Mouse (Mus musculus) T-helper 2 cell (primary cell): ENCODE data around the gene Dlg3.

Source experiments
- in situ Hi-C: fragments of 300-600 bp; cut with MboI, MseI; formaldehyde crosslinking; loops from one replicate; pipeline ENCODE4 v1.15.1; 2025; ENCODE audit warnings: high pct_unique_total_duplicates

Gene Dlg3

DNA sequence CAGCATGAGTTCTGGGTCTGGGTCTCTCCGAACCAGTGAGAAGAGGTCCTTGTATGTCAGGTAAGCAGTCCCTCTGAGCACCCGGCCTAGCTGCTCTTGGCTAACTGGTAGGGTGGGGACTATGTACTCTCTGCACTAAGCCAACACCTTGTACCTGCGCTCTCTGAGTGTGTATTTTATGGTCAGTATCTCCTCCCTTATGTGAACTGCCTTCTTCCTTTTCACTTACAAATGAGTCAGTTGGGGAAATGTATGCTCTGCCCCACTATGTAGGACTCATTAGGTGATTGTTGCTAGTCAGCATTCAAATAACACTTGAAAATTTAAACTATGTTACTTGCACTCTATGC lies 29.2 kb downstream of the Dlg3 start:
- in situ Hi-C loops: no loop called here

DNA sequence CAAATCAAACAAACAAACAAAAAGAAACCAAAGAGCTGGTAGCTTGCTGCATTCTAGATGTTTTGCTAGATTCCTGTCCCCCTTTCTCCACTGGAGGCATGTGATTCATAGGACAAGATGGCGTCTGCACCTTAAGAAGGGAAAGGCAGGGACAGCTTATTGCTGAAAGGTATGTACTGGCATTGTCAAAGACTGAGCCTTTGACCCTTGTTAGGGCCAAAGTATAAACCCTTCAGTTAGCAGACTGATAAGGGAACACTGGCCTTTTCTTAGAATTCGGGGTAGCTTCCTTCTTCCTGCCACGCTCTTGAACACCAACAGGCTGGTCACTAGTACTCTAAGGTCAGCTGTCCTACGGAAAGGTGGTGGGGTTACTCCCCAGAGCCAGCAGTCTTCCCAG lies 29.8 kb downstream of the Dlg3 start:
- in situ Hi-C loops: no loop called here

DNA sequence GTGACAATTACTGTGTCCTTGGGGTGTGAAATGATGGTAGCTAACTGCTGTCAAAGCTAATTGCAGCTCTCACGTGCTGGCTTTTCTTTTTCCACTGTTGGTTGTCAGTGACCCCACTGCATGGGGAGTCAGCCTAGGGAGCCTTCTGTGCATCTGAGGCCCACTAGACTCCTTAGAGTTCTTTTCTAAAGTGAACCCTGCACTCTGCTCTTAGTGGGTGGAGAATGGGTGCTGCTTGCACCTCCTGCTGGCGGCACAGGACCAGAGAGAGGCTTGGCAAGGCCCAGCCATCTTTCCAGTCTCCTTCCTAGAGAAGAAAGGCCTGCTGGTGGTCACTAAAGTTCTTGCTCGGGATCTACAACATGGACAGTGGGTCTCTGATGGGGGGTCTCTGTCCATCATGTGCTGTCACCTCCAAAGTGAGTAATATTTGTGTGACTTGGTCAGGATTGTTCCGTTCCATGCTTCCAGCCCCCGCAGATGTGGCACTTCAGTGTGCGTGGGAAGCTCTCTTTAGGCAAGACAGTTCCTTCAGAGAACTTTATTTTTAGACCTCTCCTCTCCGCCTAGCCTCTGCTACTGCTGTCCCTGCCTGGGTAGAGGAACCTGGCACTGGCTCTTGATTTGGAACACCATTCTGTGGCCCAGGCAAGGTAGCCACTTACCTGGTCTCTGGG lies 30.5 kb downstream of the Dlg3 start:
- in situ Hi-C loops: no loop called here

DNA sequence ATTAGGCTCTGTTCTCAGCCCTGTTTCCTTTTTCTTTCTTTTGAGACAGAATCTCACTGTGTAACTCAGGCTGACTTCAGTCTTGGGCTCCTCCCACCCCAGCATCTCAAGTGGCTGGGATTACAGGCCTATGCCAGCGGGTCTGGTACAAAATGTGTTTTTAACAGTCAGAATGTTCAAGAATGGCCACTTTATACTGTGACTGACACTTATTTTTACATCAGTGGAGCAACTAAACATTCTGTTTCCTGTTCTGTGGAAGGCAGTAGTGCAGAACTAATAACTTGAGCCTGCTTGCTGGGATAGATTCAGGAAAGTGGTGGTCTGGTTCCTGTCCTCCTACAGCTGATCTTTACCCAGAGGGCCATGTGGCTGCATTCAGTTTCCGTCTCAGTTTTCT lies 33.1 kb downstream of the Dlg3 start:
- in situ Hi-C loops: no loop called here

DNA sequence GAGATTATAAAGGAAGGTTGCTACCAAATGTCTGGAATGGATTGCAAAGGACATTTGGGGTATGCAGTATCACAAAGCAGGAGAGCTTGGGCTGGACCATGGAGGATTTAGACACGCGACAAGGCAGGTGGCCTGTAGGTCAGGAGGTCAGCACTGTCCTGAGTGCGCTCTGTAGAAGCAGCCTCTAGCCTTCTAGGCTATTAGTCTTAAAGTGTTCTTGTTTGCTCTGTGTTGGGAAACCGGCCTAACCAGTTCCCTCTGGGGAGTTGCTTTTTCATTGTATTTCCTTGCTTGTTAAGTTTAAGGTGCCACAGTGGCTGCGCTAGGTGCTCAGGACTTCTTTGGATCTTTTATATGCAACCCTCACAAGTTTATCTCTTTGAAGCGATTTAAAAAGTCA lies 34.5 kb downstream of the Dlg3 start:
- in situ Hi-C loops: no loop called here

DNA sequence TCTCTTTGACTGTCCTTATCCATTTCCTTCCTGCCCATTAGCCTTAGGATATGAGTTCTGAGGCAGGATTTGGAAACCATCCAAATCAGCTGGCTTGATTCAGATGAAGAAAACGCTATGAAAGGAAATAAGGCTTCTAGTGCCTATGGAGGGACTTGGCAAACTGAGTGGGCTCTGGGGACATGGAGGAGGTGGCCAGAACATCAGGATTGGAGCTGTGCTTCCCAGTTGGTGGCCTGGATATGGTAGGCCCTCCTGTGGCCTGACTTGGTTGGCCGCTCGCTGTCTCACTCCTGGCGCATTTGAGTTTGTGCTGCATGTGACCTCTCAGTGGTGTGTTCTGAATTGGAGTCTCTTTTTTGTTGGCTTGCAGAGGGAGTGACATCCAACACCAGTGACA lies 43.6 kb downstream of the Dlg3 start:
- in situ Hi-C loops: no loop called here

DNA sequence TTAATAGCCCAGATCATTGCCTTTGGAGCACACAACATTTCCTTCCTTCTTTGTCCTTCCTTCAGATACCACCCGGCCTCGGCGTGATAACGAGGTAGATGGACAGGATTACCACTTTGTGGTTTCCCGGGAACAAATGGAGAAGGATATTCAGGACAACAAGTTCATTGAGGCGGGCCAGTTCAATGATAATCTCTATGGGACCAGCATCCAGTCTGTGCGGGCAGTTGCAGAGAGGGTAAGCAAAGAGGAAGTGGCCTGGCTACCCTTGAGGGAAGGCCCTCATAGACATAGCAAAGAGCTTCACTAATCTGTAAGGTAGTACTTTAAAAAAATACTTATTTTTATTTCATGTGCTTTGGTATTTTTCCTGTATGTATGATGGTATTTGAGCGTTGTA lies 46.6 kb downstream of the Dlg3 start:
- in situ Hi-C loops: no loop called here

DNA sequence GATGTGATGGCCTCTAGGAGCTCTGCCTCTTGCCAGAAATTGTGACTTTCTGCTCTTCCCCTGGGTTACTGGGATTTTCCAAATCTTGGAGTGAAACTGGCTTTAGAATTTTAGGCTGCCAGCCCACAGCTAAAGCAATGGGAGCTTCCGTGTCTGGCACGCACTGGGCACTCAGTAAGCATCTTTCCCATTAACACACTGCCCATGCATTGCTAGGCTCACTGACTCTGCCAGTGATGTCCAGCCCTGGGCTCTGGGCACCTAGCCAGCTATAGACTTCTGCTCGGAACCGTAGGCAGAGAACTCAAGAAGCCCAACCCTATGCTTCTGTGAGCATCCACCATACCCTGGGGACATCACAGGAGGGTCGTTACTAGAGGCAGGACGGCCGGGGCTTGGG lies 48.2 kb downstream of the Dlg3 start:
- in situ Hi-C loops: no loop called here

DNA sequence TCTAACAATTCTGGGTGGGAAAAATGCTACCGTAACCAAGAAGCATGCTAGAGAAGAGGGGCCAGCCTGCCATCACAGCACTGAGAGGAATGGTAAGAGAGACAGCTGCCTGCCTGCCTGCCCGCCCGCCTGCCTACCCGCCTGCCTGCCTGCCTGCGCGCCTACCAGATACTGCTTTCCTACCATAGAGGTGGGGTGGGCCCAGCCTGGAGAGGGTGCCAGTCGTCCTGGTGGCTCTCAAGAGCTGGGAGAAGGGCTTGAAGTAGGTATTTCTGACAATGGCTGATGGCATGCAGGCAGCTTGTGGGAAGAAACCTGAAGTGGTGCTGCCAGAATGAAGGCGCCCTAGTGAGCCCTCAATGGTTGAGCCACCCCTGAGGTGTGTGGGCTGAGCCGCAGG lies 51.2 kb downstream of the Dlg3 start:
- in situ Hi-C loops: no loop called here

DNA sequence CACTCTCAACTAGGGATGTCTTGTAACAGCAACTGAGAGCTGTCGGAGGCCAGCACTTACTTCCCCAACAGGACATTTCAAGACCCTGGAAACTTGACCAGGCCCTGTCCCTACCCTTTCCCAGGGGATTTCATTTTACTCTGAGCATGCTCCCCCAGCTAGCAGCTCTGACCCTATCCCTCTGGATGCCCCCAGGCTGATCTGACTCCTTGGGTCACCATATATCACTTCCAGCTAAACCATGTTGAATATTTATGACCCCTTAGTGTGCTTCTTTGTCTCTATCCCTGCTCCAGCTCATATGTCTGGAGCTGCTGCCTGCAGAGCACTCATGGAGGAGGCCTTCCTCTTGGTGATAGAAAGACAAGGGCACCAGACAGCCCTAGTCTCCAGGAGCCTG lies 53.6 kb downstream of the Dlg3 start:
- in situ Hi-C loops: no loop called here

DNA sequence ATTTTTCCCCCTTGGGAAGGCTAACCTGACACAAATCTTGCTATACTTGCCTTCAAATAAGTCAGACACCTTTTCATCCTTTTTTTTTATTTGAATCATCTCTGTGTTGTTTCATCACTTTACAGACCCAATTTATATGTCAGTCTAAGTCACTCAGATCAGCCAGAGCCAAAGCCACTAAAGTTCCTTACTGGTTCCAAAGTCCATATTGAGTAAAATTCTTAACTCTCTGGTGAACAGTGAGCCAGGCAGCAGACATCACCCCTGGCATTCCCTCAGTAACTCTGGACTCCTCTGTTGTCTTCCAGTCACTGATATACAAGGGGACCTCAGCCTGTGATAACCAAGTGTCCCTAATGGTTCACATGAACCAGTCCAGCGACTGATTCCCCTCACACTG lies 58.0 kb downstream of the Dlg3 start:
- in situ Hi-C loops: no loop called here

DNA sequence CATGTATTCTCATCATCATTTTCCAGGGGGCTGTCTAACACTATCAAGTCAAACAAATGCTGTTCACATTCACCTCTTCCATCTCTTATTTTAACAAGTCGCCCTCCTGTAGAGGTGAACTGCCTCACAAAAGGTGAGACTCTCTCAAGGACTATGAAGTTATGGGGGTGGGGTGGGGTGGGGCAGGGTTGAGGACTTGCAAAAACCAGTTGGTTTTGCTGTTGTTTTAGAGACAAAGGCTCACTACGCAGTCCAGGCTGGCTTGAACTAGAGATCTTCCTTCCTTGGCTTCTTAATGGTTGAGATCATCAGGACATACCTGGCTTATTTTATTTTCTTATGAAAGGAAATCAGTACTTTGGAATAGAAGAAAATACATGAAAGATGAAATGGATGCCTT lies 65.3 kb downstream of the Dlg3 start:
- in situ Hi-C loops: no loop called here

DNA sequence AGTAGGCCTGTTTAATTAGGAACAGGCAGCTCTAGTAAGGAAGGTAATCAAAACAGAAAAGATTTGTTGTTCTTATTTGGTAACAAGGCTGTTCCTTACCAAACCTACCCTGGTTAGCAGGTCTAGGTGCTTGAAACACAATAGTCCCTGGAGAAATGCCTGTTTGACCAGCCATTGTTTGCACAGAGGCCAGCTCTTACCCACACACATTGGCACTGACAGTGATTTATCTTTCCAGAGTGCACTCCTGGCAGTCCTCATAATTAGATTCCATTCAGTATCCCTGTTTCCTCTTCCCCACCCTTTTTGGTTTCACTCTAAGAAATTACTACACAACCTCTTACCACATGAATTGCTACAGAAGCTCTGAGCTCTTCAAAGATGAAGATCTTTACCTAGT lies 71.7 kb downstream of the Dlg3 start:
- in situ Hi-C loops: no loop called here
